Mouse (Mus musculus): ENCODE data around the gene Scgb3a1.
A peak's percentile ranks its signal among the peaks of the same experiment; 100 is the strongest.

The Scgb3a1 gene

DNA sequence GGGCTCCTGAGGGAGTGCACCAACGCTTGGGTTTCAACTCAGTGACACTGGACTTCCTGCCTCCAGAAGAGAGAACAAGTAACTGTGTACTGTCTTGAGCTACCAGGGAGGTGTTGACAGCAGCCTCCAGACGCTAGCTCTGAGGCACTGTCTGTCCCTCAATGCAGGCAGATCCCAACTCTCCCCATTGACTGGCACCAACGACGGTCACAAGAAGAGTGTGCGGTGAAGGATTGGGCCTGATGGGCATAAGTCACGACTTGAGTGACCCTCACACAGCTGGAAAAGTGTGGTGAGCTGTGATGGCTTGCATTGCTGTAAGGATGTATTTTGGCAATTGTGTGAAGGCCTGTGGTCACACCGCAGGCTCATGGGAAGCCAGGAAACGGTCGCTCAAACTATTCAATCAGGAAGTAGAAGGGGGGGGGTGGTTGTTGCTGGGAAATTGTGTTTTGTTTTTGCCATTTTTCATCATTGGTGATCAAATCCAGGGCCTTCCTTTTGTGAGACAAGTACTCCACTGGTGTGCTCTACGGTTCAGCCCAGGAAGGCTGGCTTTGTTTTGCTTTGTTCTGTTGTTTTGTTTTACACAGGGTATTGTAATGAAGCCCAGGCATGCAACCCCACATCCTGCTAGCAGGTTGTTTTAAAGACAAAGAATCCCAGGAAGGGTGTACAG is 4.5 kb upstream of the Scgb3a1 start:
- DNase-seq (ENCODE audit: low spot score) = no peak

DNA sequence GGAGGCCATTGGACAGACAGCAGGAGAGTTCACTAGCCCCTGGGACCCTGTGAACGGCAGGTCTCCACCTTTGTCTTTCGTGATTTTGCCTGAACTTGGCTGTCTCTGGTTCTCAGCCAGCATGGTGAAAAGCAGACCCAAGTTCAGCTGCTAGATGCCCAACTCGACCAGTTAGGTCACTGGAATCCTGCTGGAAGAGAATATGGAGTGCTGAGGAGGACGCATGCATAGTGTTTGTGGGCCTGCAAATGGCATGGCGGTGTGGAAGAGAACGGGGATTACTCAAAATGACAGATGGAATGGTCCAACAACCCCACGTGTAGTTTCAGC is 4.0 kb upstream of the Scgb3a1 start:
- no peak for DNase-seq (ENCODE audit: low spot score)

DNA sequence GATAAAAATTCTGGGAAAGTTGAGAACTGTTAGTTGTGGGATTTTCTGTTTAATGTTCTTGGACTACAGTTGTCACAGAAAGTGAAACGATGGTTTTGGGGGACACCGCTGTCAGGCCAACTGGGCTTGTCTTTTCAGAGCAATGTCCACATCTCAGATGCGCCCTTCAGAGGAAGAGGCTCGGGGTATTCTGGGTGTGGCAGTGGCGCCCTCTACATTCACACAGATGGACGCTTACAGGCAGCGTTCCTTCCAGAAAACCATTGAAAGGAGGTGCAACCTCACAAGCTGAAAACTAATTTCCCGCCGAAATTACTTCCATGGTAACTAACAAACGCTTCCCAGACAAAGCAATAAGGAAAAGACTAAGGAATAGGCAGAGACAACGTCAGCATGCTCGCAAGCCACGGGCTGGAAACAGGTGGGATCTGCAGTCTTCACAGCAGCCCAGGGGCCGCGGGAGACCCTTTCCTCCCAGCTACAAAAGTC is 1.1 kb upstream of the Scgb3a1 start:
- no peak for DNase-seq (ENCODE audit: low spot score)

DNA sequence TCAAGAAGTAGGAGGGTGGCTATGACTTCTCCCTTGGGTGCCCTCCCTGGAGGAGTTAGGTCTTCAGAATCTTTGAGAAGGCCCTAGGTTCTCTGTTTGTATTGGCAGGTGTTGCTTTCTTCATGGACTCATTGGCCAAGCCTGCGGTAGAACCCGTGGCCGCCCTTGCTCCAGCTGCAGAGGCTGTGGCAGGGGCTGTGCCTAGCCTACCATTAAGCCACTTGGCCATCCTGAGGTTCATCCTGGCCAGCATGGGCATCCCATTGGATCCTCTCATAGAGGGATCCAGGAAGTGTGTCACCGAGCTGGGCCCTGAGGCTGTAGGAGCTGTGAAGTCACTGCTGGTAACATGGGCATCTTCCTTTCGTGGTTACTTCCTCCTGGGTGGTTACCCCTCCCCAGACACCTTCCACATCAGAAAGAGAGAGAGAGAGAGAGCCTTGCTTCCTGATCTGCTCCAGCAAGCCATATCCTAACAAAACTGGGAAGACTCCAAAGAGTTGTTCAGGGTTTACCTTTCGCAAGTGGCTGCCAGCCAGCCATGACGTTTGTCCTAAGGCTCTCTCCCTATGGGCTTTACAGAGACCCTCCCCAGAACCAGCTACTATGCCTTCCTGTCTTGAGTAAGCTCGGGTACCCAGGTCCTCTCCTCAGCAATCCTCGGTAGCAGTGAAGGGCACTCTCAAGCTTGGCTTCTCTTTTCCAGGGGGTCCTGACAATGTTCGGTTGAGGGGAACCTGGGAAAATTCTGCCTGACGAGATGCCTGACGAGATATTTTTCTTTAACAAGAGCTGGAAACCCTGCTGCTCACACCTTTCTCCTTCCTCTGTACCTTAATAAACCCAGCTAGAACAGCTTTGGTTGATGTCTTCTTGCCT is 1.1 kb downstream of the Scgb3a1 start:
- DNase-seq (ENCODE audit: low spot score) = no peak

- no peak for DNase-seq (ENCODE audit: low spot score)
Observed at GRCm38 (mm10) chr11:49665462-49665861, 2.1 kb downstream of the Scgb3a1 start.

GRCm38 (mm10) chr11:49673433-49673832 is 10.0 kb downstream of the Scgb3a1 start:
- no peak for DNase-seq (ENCODE audit: low spot score)

DNA sequence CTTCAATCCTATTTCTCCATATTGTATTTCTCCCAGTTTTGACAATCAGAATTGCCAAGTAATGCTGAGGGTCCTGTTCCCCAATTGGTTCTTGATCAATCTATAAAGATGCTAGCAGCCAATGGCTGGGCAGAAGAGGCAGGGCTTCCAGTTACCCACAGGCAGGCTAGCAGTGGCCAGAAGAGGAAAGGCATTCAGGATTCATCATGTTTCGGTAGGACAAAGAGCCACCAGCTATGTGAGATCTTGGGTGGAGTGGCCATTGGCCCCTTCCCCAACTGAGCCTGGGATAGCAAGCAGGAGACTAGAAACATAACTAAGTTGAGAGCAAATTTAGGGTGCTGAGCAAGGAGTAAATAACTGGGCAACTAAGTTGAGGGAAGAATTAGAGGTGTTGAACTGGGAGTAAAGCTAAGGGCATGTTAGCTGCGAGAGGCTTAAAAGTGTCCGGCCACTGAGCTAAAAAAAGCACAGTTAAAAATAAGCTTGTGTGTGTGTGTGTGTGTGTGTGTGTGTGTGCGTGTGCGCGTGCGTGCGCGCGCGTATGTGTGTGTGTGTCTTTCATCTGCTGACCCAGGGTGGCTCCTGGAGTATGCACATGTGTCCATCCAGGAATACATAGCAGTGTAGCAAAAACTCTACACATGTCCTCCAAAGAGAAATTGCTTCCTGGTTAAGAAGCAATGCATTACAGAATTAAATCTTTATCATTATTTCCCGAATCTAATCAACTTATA is 21.0 kb downstream of the Scgb3a1 start:
- DNase-seq (ENCODE audit: low spot score) = no peak

GRCm38 (mm10) chr11:49695013-49695412 is 31.6 kb downstream of the Scgb3a1 start:
- DNase-seq (ENCODE audit: low spot score) = no peak

DNA sequence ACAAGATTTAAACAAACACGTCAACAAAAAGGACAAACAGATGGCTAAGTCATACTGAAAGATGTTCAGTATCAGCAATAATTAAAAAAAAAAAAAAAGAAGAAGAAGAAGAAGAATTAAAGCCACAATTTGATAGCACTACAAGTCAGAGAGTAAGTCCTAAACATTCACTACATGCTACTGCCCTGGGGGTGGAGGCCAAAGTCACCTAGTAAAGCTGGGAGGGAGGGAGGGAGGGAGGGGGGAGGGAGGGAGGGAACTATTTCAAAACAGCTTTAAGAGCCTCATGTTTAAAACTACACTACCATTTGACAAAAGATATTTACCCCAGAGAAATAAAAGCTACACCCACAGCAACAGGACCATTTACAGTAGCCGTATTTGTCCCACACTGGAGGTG is 32.3 kb downstream of the Scgb3a1 start:
- DNase-seq (ENCODE audit: low spot score) = no peak

GRCm38 (mm10) chr11:49696472-49696871 is 33.1 kb downstream of the Scgb3a1 start:
- no peak for DNase-seq (ENCODE audit: low spot score)

DNA sequence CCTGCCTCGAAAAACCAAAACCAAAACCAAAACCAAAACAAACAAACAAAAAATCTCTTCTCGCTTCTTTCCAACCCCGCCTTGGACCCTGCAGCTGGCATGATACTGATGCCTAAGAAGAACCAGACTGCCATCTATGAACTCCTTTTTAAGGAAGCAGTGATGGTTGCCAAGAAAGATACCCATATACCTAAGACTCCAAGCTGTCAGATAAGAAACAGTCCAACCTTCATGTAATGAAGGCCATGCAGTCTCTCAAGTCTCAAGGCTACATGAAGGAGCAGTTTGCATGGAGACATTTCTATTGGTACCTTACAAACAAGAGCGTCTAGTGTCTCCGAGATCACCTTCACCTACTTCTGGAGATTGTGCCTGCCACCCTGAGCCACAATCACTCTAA is 34.4 kb downstream of the Scgb3a1 start:
- no peak for DNase-seq (ENCODE audit: low spot score)

DNA sequence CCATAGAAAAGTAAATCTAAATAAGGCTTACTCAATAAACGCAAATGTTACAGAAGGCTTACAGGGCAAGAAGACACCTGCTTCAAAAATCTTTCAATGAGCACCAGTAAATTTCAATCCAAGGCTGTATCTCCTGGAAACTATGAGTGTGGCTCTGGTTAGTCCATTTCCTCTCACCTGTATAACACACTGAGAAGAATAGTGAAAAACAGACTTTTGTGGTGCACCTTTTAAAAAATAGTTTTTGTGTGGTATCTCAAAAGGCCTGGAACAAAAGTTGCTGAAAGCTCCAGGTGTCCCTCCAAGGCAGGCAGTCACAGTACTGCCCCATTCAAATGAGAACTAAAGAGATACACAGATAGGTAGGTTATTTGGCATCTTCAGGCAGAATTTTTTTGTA is 35.7 kb downstream of the Scgb3a1 start:
- DNase-seq (ENCODE audit: low spot score) = no peak

DNA sequence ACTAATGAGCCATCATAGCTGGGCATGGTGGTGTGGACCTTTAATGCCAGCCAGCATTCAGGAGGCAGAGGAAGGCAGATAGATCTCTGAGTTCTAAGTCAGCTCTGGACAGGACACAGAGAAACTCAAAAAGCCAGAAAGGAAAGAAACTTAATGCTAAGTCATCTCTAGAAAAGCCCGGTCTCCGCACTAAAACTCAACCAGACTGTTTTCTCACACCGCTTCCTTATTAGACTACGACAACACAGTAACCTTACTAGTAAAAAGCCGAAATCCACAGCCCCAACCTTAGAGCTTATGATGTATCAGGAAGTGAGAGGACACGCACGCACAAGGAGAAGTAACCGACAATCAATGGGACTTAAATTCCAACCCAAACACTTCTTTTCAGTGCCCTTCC is 38.6 kb downstream of the Scgb3a1 start:
- no peak for DNase-seq (ENCODE audit: low spot score)

GRCm38 (mm10) chr11:49704804-49705203 is 41.4 kb downstream of the Scgb3a1 start:
- no peak for DNase-seq (ENCODE audit: low spot score)

DNA sequence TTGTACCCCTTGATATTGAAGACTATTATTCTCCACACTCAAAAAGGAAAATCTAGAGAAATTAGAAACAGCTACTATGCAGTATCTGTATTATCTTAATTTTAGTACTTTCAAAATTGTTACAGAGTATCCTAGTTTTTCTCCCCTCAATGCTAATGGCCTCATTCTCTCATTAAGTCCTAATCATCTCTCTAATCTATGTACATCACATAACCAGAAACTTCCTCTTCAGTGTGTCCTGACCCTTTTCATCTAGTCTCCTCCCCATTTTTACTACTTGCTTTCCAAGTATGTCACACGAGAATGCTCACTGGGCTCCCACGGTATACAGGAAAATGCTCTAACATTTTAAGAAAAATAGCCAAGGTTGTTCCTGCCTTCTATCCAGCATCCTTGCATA is 44.4 kb downstream of the Scgb3a1 start:
- DNase-seq (ENCODE audit: low spot score) = no peak

- DNase-seq (ENCODE audit: low spot score) = no peak
Observed at GRCm38 (mm10) chr11:49710664-49711063, 47.3 kb downstream of the Scgb3a1 start.

GRCm38 (mm10) chr11:49711981-49712554 is 48.7 kb downstream of the Scgb3a1 start:
- peak; percentile 64 for DNase-seq (ENCODE audit: low spot score)

- DNase-seq (ENCODE audit: low spot score) = peak; percentile 99
Observed at GRCm38 (mm10) chr11:49712555-49713335, 49.3 kb downstream of the Scgb3a1 start, which contains the start of gene Cnot6. Gene Cnot6 (minus strand): TSS chr11:49712723.

- DNase-seq (ENCODE audit: low spot score) = peak; percentile 60
Observed at GRCm38 (mm10) chr11:49713336-49714334, 50.2 kb downstream of the Scgb3a1 start.
